Mouse (Mus musculus) neural tube, embryonic 14.5 days (tissue): ENCODE measurements at regions not wholly inside any gene's neighbourhood (a gene's known extent, or its start where the extent isn't known, plus 50 kb on each side); places are given as distances from the start of the nearest gene placed in this dataset.

ENCODE experiments used
- ATAC-seq: fragments of 200-750 bp; cut with Nextera tagmentation; 2 replicates; pipeline ENCODE4 v1.8.0; 2017; ENCODE audit warnings: low read depth, mild to moderate bottlenecking, moderate TSS enrichment, moderate library complexity
- H3K27ac ChIP-seq: fragments of 300-500 bp; sonication (generic); 2 replicates; pipeline ENCODE4 v1.5.1; 2014; ENCODE audit warnings: low read depth, mild to moderate bottlenecking, control low read depth, low read length, moderate library complexity, mixed read lengths
- H3K27me3 ChIP-seq: fragments of 300-500 bp; sonication (generic); 2 replicates; pipeline ENCODE4 v1.6.1; 2014; ENCODE audit warnings: low read length; ENCODE audit not compliant: control insufficient read depth, insufficient read depth
- H3K36me3 ChIP-seq: fragments of 300-500 bp; sonication (generic); 2 replicates; pipeline ENCODE4 v1.6.1; 2014; ENCODE audit warnings: low read length, mixed read lengths; ENCODE audit not compliant: control insufficient read depth, insufficient read depth
- H3K4me1 ChIP-seq: fragments of 300-500 bp; sonication (generic); 2 replicates; pipeline ENCODE4 v1.6.1; 2014; ENCODE audit warnings: low read length; ENCODE audit not compliant: control insufficient read depth, insufficient read depth
- H3K4me2 ChIP-seq: fragments of 300-500 bp; sonication (generic); 2 replicates; pipeline ENCODE4 v1.6.1; 2014; ENCODE audit warnings: mild to moderate bottlenecking, low read depth, low read length, control low read depth
- H3K4me3 ChIP-seq: fragments of 300-500 bp; sonication (generic); 2 replicates; pipeline ENCODE4 v1.5.1; 2014; ENCODE audit warnings: low read depth, low read length, control low read depth, mixed read lengths
- H3K9ac ChIP-seq: fragments of 300-500 bp; sonication (generic); replicated peaks from 2 replicates; pipeline ENCODE4 v1.6.1; 2014; ENCODE audit warnings: low read depth, mild to moderate bottlenecking, control low read depth, low read length, mixed read lengths
- H3K9me3 ChIP-seq: fragments of 300-500 bp; sonication (generic); 2 replicates; pipeline ENCODE4 v1.6.1; 2016; ENCODE audit warnings: low read length; ENCODE audit not compliant: control insufficient read depth
- WGBS: fragments of 180-500 bp; shearing (Covaris S2); extraction: QIAGEN DNeasy Blood & Tissue Kit; methylation state at CpG from one replicate; pipeline ENCODE4 v1.1.7; 2014; 5-methylcytosine and 5-hydroxymethylcytosine counted together

GRCm38 (mm10) chr12:94691341-94692029 is 1000.5 kb upstream of the Flrt2 start:
- H3K9me3 ChIP-seq, result no peaks in the 10 kb centered on the region
- 80% methylated on average over 2 of the region's 2 CpGs for WGBS
- no peaks in the 10 kb centered on the region for H3K27me3 ChIP-seq
- ATAC-seq, result no peak
- H3K9ac ChIP-seq, result no peak overlapping the region
- no peak overlapping the region for H3K27ac ChIP-seq
- H3K4me1 ChIP-seq, result no peaks in the 10 kb centered on the region
- no peak overlapping the region for H3K4me2 ChIP-seq
- no peak overlapping the region for H3K4me3 ChIP-seq
- no peaks in the 10 kb centered on the region for H3K36me3 ChIP-seq

- no peak for ATAC-seq
- Histone ChIP-seq H3K27ac (no peak overlapping the region), H3K36me3 (no peaks in the 10 kb centered on the region), H3K4me2 (no peak overlapping the region), H3K4me1 (no peaks in the 10 kb centered on the region), H3K9me3 (no peaks in the 10 kb centered on the region), H3K9ac (no peak overlapping the region), H3K4me3 (no peak overlapping the region), H3K27me3 (no peaks in the 10 kb centered on the region)
- WGBS, result 67% methylated on average over 5 of the region's 5 CpGs
These were observed 960.6 kb upstream of the Flrt2 start for GRCm38 (mm10) chr12:94731391-94731790.

GRCm38 (mm10) chr12:94733179-94733578 is 958.8 kb upstream of the Flrt2 start:
- H3K27me3 ChIP-seq, result no peaks in the 10 kb centered on the region
- no peak overlapping the region for H3K27ac ChIP-seq
- 42% methylated on average over 4 of the region's 4 CpGs for WGBS
- H3K9me3 ChIP-seq, result no peaks in the 10 kb centered on the region
- no peak overlapping the region for H3K4me2 ChIP-seq
- H3K36me3 ChIP-seq, result no peaks in the 10 kb centered on the region
- H3K9ac ChIP-seq, result no peak overlapping the region
- ATAC-seq, result no peak
- no peak overlapping the region for H3K4me3 ChIP-seq
- no peaks in the 10 kb centered on the region for H3K4me1 ChIP-seq

- H3K9me3 ChIP-seq, result no peaks in the 10 kb centered on the region
- no peak overlapping the region for H3K4me2 ChIP-seq
- no peaks in the 10 kb centered on the region for H3K36me3 ChIP-seq
- H3K27ac ChIP-seq, result no peak overlapping the region
- no peaks in the 10 kb centered on the region for H3K27me3 ChIP-seq
- WGBS, result 67% methylated on average over 4 of the region's 4 CpGs
- no peaks in the 10 kb centered on the region for H3K4me1 ChIP-seq
- H3K4me3 ChIP-seq, result no peak overlapping the region
- ATAC-seq, result no peak
- H3K9ac ChIP-seq, result no peak overlapping the region
These were observed 954.8 kb upstream of the Flrt2 start for GRCm38 (mm10) chr12:94737263-94737662.

- no peaks in the 10 kb centered on the region for H3K9me3 ChIP-seq
- H3K36me3 ChIP-seq, result no peaks in the 10 kb centered on the region
- 81% methylated on average over 6 of the region's 6 CpGs for WGBS
- no peaks in the 10 kb centered on the region for H3K4me1 ChIP-seq
- H3K4me3 ChIP-seq, result no peak overlapping the region
- no peak overlapping the region for H3K9ac ChIP-seq
- H3K27ac ChIP-seq, result no peak overlapping the region
- H3K4me2 ChIP-seq, result no peak overlapping the region
- no peaks in the 10 kb centered on the region for H3K27me3 ChIP-seq
- no peak for ATAC-seq
These were observed 942.1 kb upstream of the Flrt2 start for GRCm38 (mm10) chr12:94749747-94750515.

GRCm38 (mm10) chr12:94755754-94756153 is 936.3 kb upstream of the Flrt2 start:
- no peak for ATAC-seq
- Histone ChIP-seq H3K4me3 (no peak overlapping the region), H3K36me3 (no peaks in the 10 kb centered on the region), H3K27me3 (no peaks in the 10 kb centered on the region), H3K4me1 (no peaks in the 10 kb centered on the region), H3K9ac (no peak overlapping the region), H3K27ac (no peak overlapping the region), H3K9me3 (no peaks in the 10 kb centered on the region), H3K4me2 (no peak overlapping the region)
- 95% methylated on average over 2 of the region's 2 CpGs for WGBS

GRCm38 (mm10) chr12:94795913-94796615 is 896.0 kb upstream of the Flrt2 start:
- H3K4me2 ChIP-seq, result no peak overlapping the region
- no peak overlapping the region for H3K9ac ChIP-seq
- H3K36me3 ChIP-seq, result no peaks in the 10 kb centered on the region
- ATAC-seq, result no peak
- no peak overlapping the region for H3K27ac ChIP-seq
- H3K4me1 ChIP-seq, result no peaks in the 10 kb centered on the region
- WGBS, result 61% methylated on average over 5 of the region's 5 CpGs
- no peak overlapping the region for H3K4me3 ChIP-seq
- no peaks in the 10 kb centered on the region for H3K27me3 ChIP-seq
- no peaks in the 10 kb centered on the region for H3K9me3 ChIP-seq

- H3K4me2 ChIP-seq, result no peak overlapping the region
- H3K4me1 ChIP-seq, result no peaks in the 10 kb centered on the region
- H3K9me3 ChIP-seq, result no peaks in the 10 kb centered on the region
- WGBS, result 89% methylated on average over 1 of the region's 1 CpGs
- H3K4me3 ChIP-seq, result no peak overlapping the region
- no peaks in the 10 kb centered on the region for H3K27me3 ChIP-seq
- ATAC-seq, result no peak
- no peak overlapping the region for H3K9ac ChIP-seq
- H3K27ac ChIP-seq, result no peak overlapping the region
- H3K36me3 ChIP-seq, result no peaks in the 10 kb centered on the region
These were observed 887.3 kb upstream of the Flrt2 start for GRCm38 (mm10) chr12:94804692-94805091.

- Histone ChIP-seq H3K4me1 (no peaks in the 10 kb centered on the region), H3K27ac (no peak overlapping the region), H3K4me3 (no peak overlapping the region), H3K9me3 (no peaks in the 10 kb centered on the region), H3K4me2 (no peak overlapping the region), H3K27me3 (no peaks in the 10 kb centered on the region), H3K9ac (no peak overlapping the region), H3K36me3 (no peaks in the 10 kb centered on the region)
- no peak for ATAC-seq
- 76% methylated on average over 2 of the region's 2 CpGs for WGBS
These were observed 860.6 kb upstream of the Flrt2 start for GRCm38 (mm10) chr12:94831400-94831799.
